Mouse (Mus musculus) E14TG2a.4 (cell line): ENCODE results near the gene Ube2d1.

Experiments
- CTCF ChIP-seq: conservative IDR thresholded peaks from 2 replicates; pipeline ENCODE4 v1.5.1; 2014; ENCODE audit warnings: low read length
- NANOG ChIP-seq: IDR thresholded peaks from 2 replicates; pipeline ENCODE4 v1.6.1; 2014; ENCODE audit warnings: borderline replicate concordance, low read length, mixed read lengths
- POU5F1 ChIP-seq: IDR thresholded peaks from 2 replicates; pipeline ENCODE4 v1.6.1; 2014; ENCODE audit warnings: low read length, borderline replicate concordance

DNA sequence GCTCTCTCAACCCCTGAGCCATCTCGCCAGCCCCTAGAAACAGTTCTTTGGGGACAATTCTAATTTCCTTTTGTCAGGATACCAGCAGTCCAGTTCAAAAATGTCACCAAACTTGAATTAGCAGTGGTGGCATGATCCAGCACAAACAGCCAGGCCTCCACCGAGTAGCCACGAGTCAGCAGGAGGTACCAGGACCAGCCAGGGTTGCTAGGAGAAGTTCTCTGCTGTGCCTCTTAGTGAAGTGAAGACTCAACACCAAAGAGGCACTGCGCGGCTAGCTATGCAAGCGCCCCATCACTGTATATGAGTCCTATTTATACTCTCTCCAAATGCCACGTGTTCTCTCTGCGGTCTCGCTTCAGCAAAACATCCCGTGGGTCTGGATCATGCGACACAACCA is 31.0 kb upstream of the Ube2d1 start:
- TF ChIP-seq CTCF (no peak), NANOG (no peak), POU5F1 (no peak)
